Mouse (Mus musculus) liver, embryonic 16.5 days (tissue): ENCODE results near the gene Gas1. TPM values are rescaled to one million over a fixed set of nuclear protein-coding genes. Genes with fewer than 3 reads are reported as not detected.

Source experiments
- ATAC-seq: fragments of 200-750 bp; cut with Nextera tagmentation; 2 replicates; pipeline ENCODE4 v1.8.0; 2017; ENCODE audit warnings: low read depth, mild to moderate bottlenecking, moderate number of reproducible peaks, moderate library complexity
- H3K27ac ChIP-seq: fragments of 300-500 bp; sonication (generic); 2 replicates; pipeline ENCODE4 v1.5.1; 2014; ENCODE audit warnings: mild to moderate bottlenecking, low read length
- H3K27me3 ChIP-seq: fragments of 300-500 bp; sonication (generic); 2 replicates; pipeline ENCODE4 v1.6.1; 2014; ENCODE audit warnings: low read depth, low read length, mixed read lengths; ENCODE audit not compliant: control insufficient read depth, insufficient read depth
- H3K36me3 ChIP-seq: fragments of 300-500 bp; sonication (generic); 2 replicates; pipeline ENCODE4 v1.6.1; 2014; ENCODE audit warnings: mild to moderate bottlenecking; ENCODE audit not compliant: control insufficient read depth, insufficient read depth
- H3K4me1 ChIP-seq: fragments of 300-500 bp; sonication (generic); 2 replicates; pipeline ENCODE4 v1.6.1; 2014; ENCODE audit warnings: low read depth, low read length, mixed read lengths; ENCODE audit not compliant: control insufficient read depth
- H3K4me2 ChIP-seq: fragments of 300-500 bp; sonication (generic); 2 replicates; pipeline ENCODE4 v1.6.1; 2014; ENCODE audit warnings: low read depth, low read length, mixed read lengths
- H3K4me3 ChIP-seq: fragments of 300-500 bp; sonication (generic); 2 replicates; pipeline ENCODE4 v1.5.1; 2014; ENCODE audit warnings: low read depth, mild to moderate bottlenecking, low read length
- H3K9ac ChIP-seq: fragments of 300-500 bp; sonication (generic); 2 replicates; pipeline ENCODE4 v1.6.1; 2014; ENCODE audit warnings: low read depth, low read length
- H3K9me3 ChIP-seq: fragments of 300-500 bp; sonication (generic); replicated peaks from 2 replicates; pipeline ENCODE4 v1.6.1; 2016; ENCODE audit warnings: low read length; ENCODE audit not compliant: control insufficient read depth
- WGBS: fragments of 180-500 bp; shearing (Covaris S2); extraction: QIAGEN DNeasy Blood & Tissue Kit; methylation state at CpG from one replicate; pipeline ENCODE4 v1.1.7; 2014; ENCODE audit not compliant: insufficient replicate concordance; 5-methylcytosine and 5-hydroxymethylcytosine counted together
- polyA plus RNA-seq: library from polyadenylated mRNA; unstranded; fragments of >200 nt; fragmentation: Nextera tagmentation; extraction: Ambion mirVana; gene quantifications from 2 replicates; pipeline ENCODE4 v1.2.1, GENCODE M21; 2015

The Gas1 gene
- polyA plus RNA-seq, 1 experiment from 2014 or later = 1.9 TPM

DNA sequence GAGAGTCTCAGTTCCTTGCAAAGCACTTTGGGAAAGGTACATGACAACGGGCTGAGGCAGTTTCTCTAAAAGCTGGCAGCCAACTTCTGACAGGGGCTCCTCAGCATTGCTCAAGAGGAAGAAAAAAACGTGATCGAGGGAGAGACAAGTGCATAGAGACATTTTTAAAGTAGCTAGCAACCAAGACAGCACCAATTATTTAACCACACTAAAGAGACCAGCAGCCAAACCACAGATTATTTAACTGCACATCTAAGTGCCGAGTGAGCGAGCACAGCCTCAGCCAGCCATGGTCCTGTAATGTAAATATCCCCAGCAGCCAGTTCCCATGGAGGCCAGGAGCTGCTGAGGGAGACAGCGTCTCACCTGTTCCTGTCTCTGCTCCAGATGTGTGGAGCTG lies 16.1 kb upstream of the Gas1 start:
- H3K36me3 ChIP-seq = no peaks in the 10 kb centered on the region

DNA sequence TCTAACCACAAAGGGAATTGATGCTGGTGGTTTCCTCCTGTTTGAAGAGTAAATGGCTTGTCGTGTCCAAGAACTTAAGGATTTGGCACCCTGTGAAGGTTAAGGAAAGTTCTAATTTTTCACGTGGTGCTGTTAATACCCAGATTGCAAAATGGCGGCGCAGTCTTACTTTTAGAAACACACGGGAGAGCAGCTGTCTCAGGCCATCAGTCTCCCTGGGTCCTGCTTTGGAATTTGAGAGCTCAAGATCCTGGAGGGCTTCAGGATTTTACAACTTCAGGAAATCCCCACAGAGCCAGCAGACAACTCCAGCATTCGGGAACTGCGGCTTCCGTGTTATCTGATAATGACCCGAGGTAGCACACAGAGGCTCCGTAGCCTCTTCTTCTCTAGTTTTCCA lies 12.8 kb upstream of the Gas1 start:
- WGBS = 46% methylated on average over 10 of the region's 10 CpGs
- H3K36me3 ChIP-seq = no peaks in the 10 kb centered on the region
- no peak overlapping the region for H3K4me3 ChIP-seq
- no peak overlapping the region for H3K4me2 ChIP-seq
- ATAC-seq = no peak
- H3K9me3 ChIP-seq = no peaks in the 10 kb centered on the region
- peaks cover 2% of the 10 kb centered on the region; the same call in 1 of the 2 replicates for H3K27me3 ChIP-seq
- H3K4me1 ChIP-seq = no peaks in the 10 kb centered on the region
- no peak overlapping the region for H3K9ac ChIP-seq
- no peak overlapping the region for H3K27ac ChIP-seq

More for the DNA sequence above, 16.1 kb upstream of the Gas1 start:
- H3K9ac ChIP-seq = no peak overlapping the region
- no peak overlapping the region for H3K4me2 ChIP-seq
- no peak for ATAC-seq
- H3K9me3 ChIP-seq = no peaks in the 10 kb centered on the region
- no peak overlapping the region for H3K4me3 ChIP-seq
- no peaks in the 10 kb centered on the region for H3K4me1 ChIP-seq
- peaks cover 2% of the 10 kb centered on the region; the same call in 1 of the 2 replicates for H3K27me3 ChIP-seq
- WGBS = 18% methylated on average over 6 of the region's 6 CpGs
- no peak overlapping the region for H3K27ac ChIP-seq

DNA sequence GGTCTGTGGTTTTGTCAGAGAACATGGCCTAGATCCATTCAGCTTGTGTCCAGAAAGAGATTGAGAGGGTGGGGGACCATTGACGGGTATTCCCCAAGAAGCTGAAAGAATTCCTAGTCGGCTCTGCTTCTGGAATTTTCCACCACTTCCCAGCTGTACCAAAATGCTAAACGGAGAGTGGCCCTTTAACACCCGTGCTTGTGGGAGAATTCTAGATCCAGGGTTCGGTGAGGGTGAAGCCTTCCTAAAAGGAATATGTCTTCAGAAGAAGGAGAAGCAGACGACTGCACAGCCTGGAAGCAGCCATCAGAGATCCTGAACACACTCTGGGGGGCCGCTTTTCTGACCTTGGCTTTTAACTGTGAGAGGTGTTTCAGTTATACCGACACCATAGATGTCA lies 11.8 kb upstream of the Gas1 start:
- Histone ChIP-seq H3K4me3 (no peak overlapping the region), H3K9ac (no peak overlapping the region), H3K27me3 (peaks cover 2% of the 10 kb centered on the region; the same call in 1 of the 2 replicates), H3K4me2 (no peak overlapping the region), H3K9me3 (no peaks in the 10 kb centered on the region), H3K4me1 (no peaks in the 10 kb centered on the region), H3K36me3 (no peaks in the 10 kb centered on the region), H3K27ac (no peak overlapping the region)
- no peak for ATAC-seq
- 68% methylated on average over 8 of the region's 8 CpGs for WGBS

DNA sequence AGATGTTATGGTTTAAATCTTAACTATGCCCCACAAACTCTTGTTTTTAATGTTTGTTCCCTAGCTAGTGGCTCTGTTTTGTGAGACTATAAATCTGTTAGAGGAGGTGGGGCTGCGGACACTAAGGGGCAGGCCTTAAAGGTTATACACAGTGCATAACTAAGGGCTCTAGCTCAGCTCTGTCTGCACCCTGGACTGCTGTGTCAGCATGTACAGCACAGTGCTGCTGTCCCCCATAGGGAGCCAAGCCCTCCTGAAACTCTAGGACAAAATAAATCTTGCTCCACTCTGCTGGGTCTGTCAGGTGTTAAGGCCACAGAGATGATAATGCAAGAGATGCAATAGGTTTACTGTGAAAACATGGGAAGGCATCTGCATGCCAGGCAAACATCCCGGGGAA lies 10.1 kb upstream of the Gas1 start:
- ATAC-seq = no peak
- Histone ChIP-seq H3K4me2 (no peak overlapping the region), H3K27me3 (peaks cover 2% of the 10 kb centered on the region; the same call in 1 of the 2 replicates), H3K4me3 (no peak overlapping the region), H3K4me1 (no peaks in the 10 kb centered on the region), H3K9ac (no peak overlapping the region), H3K36me3 (no peaks in the 10 kb centered on the region), H3K27ac (no peak overlapping the region), H3K9me3 (no peaks in the 10 kb centered on the region)
- 70% methylated on average over 2 of the region's 2 CpGs for WGBS

DNA sequence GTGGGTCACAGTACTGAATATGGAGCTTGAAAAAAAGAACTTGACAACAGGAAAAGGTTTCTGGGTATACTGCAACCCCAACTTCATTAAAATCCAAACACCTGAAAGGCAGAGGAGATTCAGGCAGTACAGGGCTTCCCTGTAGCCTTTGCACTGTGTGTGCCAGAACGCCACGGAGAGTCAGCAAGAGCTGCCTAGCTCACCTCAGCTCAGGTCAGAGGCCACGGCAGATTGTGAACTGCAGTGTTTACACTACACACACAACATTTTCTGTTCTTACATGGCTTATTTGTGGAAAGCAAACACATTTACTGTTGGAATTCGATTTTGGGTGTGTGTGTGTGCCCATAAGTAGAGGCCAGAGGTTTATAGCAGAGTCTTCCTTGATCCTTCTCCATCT lies 5.2 kb upstream of the Gas1 start:
- ATAC-seq = peak; percentile 71; the same call in 1 of the 2 replicates
- Histone ChIP-seq H3K9me3 (no peaks in the 10 kb centered on the region), H3K36me3 (no peaks in the 10 kb centered on the region), H3K4me2 (no peak overlapping the region), H3K9ac (no peak overlapping the region), H3K27me3 (peaks cover 15% of the 10 kb centered on the region), H3K4me1 (no peaks in the 10 kb centered on the region; the same call in 1 of the 2 replicates), H3K27ac (no peak overlapping the region), H3K4me3 (no peak overlapping the region)
- WGBS = 44% methylated on average over 4 of the region's 4 CpGs

DNA sequence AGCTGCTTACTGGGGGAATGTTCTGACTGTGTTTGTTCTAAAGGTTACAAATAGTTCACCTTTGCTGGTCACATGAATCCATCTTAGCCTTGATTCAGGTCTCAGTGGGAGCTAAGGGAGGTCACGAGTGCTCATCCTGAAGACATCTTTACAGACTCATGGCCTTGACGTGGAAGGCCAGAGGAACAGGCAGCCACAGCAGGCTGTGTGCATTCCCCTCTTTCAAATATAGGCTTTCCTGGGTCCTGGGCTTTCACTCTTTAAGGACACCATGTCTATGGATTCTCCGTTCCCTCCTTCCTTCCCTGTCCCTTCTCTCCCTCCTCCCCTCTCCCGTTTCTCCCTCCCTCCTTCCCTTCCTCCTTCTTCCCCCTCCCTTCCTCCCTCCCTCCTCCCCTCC lies 2.5 kb upstream of the Gas1 start:
- ATAC-seq = no peak
- Histone ChIP-seq H3K9ac (no peak overlapping the region), H3K4me3 (no peak overlapping the region), H3K27ac (no peak overlapping the region), H3K4me1 (no peaks in the 10 kb centered on the region; the same call in 1 of the 2 replicates), H3K9me3 (no peaks in the 10 kb centered on the region), H3K27me3 (peaks cover 42% of the 10 kb centered on the region), H3K36me3 (no peaks in the 10 kb centered on the region), H3K4me2 (no peak overlapping the region)
- 72% methylated on average over 4 of the region's 4 CpGs for WGBS

DNA sequence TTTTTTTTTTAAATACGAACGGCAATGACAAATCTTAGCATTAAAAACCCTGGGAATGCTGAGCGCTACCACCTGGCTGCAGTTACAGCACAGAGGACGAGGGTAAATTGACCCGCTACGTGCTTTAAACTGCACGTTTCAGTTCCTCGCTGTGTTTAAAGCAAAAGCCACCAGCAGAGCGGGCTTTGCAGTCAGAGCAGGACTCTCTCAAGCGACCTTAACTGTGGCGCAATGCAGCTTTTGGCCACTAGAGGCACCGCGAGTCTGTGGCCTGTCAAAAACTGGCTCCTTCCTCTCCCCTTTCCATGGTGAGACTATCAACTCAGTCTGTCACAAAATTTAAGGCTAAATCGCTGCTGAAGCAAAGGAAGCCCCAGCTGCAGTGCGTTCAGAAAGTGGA lies 1.3 kb upstream of the Gas1 start:
- Histone ChIP-seq H3K9me3 (no peaks in the 10 kb centered on the region), H3K27me3 (peaks cover 51% of the 10 kb centered on the region), H3K4me1 (no peaks in the 10 kb centered on the region; the same call in 1 of the 2 replicates), H3K9ac (no peak overlapping the region), H3K4me3 (peak overlapping the region; percentile 35), H3K4me2 (peak overlapping the region; percentile 63), H3K27ac (no peak overlapping the region), H3K36me3 (no peaks in the 10 kb centered on the region)
- WGBS = 1% methylated on average over 15 of the region's 15 CpGs
- peak; percentile 10; the same call in 1 of the 2 replicates for ATAC-seq

DNA sequence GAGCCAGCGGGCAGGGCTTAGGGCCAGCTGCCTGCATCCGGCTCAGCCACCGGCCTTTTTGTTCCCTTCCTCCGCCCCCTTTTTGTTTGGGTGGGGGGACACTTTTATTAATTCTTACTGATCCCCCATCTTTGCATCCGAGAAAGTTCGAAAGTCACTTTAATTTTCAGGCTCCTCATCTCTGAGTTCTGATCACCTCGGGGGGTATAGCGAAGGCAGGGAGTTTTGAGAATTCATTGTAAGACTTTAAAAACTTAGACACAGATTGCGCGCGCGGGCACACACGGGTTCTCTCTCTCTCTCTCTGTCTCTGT lies 589 bp upstream of the Gas1 start:
- H3K27ac ChIP-seq = no peak overlapping the region

DNA sequence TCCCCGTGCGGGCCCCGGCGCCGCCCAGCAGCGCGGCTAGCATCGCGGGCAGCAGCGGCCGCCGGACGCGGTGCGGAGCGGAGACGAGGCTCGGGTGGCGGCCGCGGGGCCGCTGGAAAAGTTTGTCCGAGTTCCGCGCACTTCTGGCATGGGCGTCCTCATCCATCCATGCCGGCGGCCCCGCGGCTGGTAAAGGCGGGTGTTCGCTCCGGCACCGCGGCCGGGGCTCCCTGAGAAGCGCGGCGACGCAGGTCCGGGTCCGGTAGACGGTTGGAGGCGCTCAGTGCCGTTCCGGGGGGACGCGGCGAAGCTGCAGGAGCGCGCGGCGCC lies 424 bp downstream of the Gas1 start:
- H3K27ac ChIP-seq = peak overlapping the region; percentile 33; the same call in 1 of the 2 replicates
- peak overlapping the region; percentile 28; the same call in 1 of the 2 replicates for H3K9ac ChIP-seq
- WGBS = under 1% methylated on average over 53 of the region's 53 CpGs
- no peaks in the 10 kb centered on the region for H3K9me3 ChIP-seq
- no peaks in the 10 kb centered on the region; the same call in 1 of the 2 replicates for H3K4me1 ChIP-seq
- H3K27me3 ChIP-seq = peaks cover 60% of the 10 kb centered on the region
- H3K4me3 ChIP-seq = peak overlapping the region; percentile 50
- H3K36me3 ChIP-seq = no peaks in the 10 kb centered on the region
- H3K4me2 ChIP-seq = peak overlapping the region; percentile 63
- ATAC-seq = no peak

More for the DNA sequence above, 589 bp upstream of the Gas1 start:
- H3K36me3 ChIP-seq = no peaks in the 10 kb centered on the region
- ATAC-seq = no peak
- peaks cover 51% of the 10 kb centered on the region for H3K27me3 ChIP-seq
- H3K4me3 ChIP-seq = peak overlapping the region; percentile 50
- no peaks in the 10 kb centered on the region; the same call in 1 of the 2 replicates for H3K4me1 ChIP-seq
- no peaks in the 10 kb centered on the region for H3K9me3 ChIP-seq
- H3K4me2 ChIP-seq = peak overlapping the region; percentile 63
- no peak overlapping the region for H3K9ac ChIP-seq
- WGBS = under 1% methylated on average over 13 of the region's 13 CpGs
